8 mouse cellular contexts compared by ENCODE assay signal in the genomic region with DNA sequence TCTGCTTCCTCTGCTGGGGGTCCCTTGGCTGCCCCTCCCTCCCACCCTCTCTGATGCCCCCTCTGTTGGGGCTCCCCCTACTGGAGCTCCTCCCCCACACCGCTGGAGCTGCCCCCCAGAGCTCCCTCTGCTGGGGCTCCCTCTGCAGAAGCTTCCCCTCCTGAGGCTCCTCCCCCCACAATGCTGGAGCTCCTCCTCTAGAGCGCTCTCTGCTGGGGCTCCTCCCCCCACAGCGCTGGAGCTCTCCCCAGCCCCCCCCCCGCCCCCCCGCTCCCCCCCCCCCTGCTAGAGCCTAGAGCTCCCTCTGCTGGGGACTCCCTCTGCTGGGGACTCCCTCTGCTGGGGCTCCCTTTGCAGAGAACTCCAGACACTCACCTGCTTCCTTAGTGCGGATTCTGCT. TPM values are rescaled to one million over a fixed set of nuclear protein-coding genes. Genes with fewer than 3 reads are reported as not detected.
DNase-seq lines count a peak whose midpoint lies in the region; ATAC-seq lines count a peak whose summit lies in the region.

No protein-coding gene starts in this region.

- H3K9me3 ChIP-seq in midbrain, embryonic 11.5 days (ENCODE audit: control insufficient read depth, low read length), result no peaks in the 10 kb centered on the region
- H3K9me3 ChIP-seq in midbrain, embryonic 15.5 days, result no peaks in the 10 kb centered on the region
- no peaks in the 10 kb centered on the region for H3K9me3 ChIP-seq in forebrain, embryonic 16.5 days (ENCODE audit: control insufficient read depth, low read length)
- H3K9me3 ChIP-seq in liver, embryonic 16.5 days (replicated peaks; ENCODE audit: control insufficient read depth, low read length), result no peaks in the 10 kb centered on the region

- H3K4me3 ChIP-seq in midbrain, embryonic 11.5 days (ENCODE audit: low read depth, low read length), result no peak overlapping the region
- H3K4me3 ChIP-seq in midbrain, embryonic 15.5 days, result no peak overlapping the region
- no peak overlapping the region for H3K4me3 ChIP-seq in forebrain, embryonic 16.5 days (replicated peaks; ENCODE audit: low read length)
- no peak overlapping the region for H3K4me3 ChIP-seq in liver, embryonic 16.5 days (ENCODE audit: low read depth, low read length)

- peak; percentile 45 for ATAC-seq in midbrain, embryonic 11.5 days (ENCODE audit: low FRiP score)
- no peak for ATAC-seq in midbrain, embryonic 15.5 days (replicated peaks)
- peak; percentile 63; the same call in 1 of the 2 replicates for ATAC-seq in forebrain, embryonic 16.5 days
- peak; percentile 65 for ATAC-seq in liver, embryonic 16.5 days (ENCODE audit: low read depth)

- H3K27ac ChIP-seq in midbrain, embryonic 11.5 days (ENCODE audit: low read depth, low read length), result no peak overlapping the region
- no peak overlapping the region for H3K27ac ChIP-seq in midbrain, embryonic 15.5 days
- no peak overlapping the region for H3K27ac ChIP-seq in forebrain, embryonic 16.5 days (ENCODE audit: low read length)
- H3K27ac ChIP-seq in liver, embryonic 16.5 days (ENCODE audit: low read length), result no peak overlapping the region

- 20% methylated on average over 3 of the region's 6 CpGs for WGBS in midbrain, embryonic 11.5 days
- 13% methylated on average over 4 of the region's 6 CpGs for WGBS in midbrain, embryonic 15.5 days
- WGBS in forebrain, embryonic 16.5 days, result 24% methylated on average over 3 of the region's 6 CpGs
- WGBS in liver, embryonic 16.5 days (ENCODE audit: insufficient replicate concordance), result 19% methylated on average over 4 of the region's 6 CpGs

- H3K9ac ChIP-seq in midbrain, embryonic 11.5 days (ENCODE audit: low read length), result no peak overlapping the region
- no peak overlapping the region for H3K9ac ChIP-seq in midbrain, embryonic 15.5 days
- no peak overlapping the region for H3K9ac ChIP-seq in forebrain, embryonic 16.5 days (replicated peaks; ENCODE audit: low read depth, low read length)
- H3K9ac ChIP-seq in liver, embryonic 16.5 days (ENCODE audit: low read depth, low read length), result no peak overlapping the region

- H3K36me3 ChIP-seq in midbrain, embryonic 11.5 days (ENCODE audit: control insufficient read depth, insufficient read depth, low read length), result no peaks in the 10 kb centered on the region; the same call in 1 of the 2 replicates
- H3K36me3 ChIP-seq in midbrain, embryonic 15.5 days (replicated peaks), result peaks cover 5% of the 10 kb centered on the region; the same call in 1 of the 2 replicates
- peaks cover 22% of the 10 kb centered on the region for H3K36me3 ChIP-seq in forebrain, embryonic 16.5 days (ENCODE audit: control insufficient read depth, insufficient read depth)
- no peaks in the 10 kb centered on the region for H3K36me3 ChIP-seq in liver, embryonic 16.5 days (ENCODE audit: control insufficient read depth, insufficient read depth)

- no peak for DNase-seq in midbrain, embryonic 11.5 days (ENCODE audit: low spot score, missing footprints)
- DNase-seq in adrenal gland, postnatal 36 days, result peak; percentile 67 to 81
- DNase-seq in kidney, adult 18-20 months, result peak; percentile 50
- DNase-seq in right cerebral cortex, postnatal 14 days, result peak; percentile 66
- DNase-seq in frontal cortex, postnatal 36 days (ENCODE audit: low spot score in 2 of 2), result no peak

- H3K4me2 ChIP-seq in midbrain, embryonic 11.5 days, result no peak overlapping the region
- H3K4me2 ChIP-seq in midbrain, embryonic 15.5 days, result no peak overlapping the region
- no peak overlapping the region for H3K4me2 ChIP-seq in forebrain, embryonic 16.5 days (ENCODE audit: low read length)
- no peak overlapping the region for H3K4me2 ChIP-seq in liver, embryonic 16.5 days (ENCODE audit: low read depth, low read length)

- H3K27me3 ChIP-seq in midbrain, embryonic 11.5 days (ENCODE audit: control insufficient read depth, insufficient read depth, low read length), result no peaks in the 10 kb centered on the region
- H3K27me3 ChIP-seq in midbrain, embryonic 15.5 days (replicated peaks), result no peaks in the 10 kb centered on the region
- no peaks in the 10 kb centered on the region for H3K27me3 ChIP-seq in forebrain, embryonic 16.5 days (replicated peaks; ENCODE audit: control insufficient read depth, insufficient read depth, low read length)
- 0 out of 2 replicates have a peak, but pooled peaks cover 3% of the 10 kb centered on the region for H3K27me3 ChIP-seq in liver, embryonic 16.5 days (ENCODE audit: control insufficient read depth, insufficient read depth, low read depth, low read length)

- H3K4me1 ChIP-seq in midbrain, embryonic 11.5 days (ENCODE audit: control insufficient read depth, insufficient read depth, low read length), result no peaks in the 10 kb centered on the region
- H3K4me1 ChIP-seq in midbrain, embryonic 15.5 days, result peaks cover 8% of the 10 kb centered on the region; the same call in 1 of the 2 replicates
- H3K4me1 ChIP-seq in forebrain, embryonic 16.5 days (replicated peaks; ENCODE audit: control insufficient read depth, insufficient read depth, low read length), result peaks cover 4% of the 10 kb centered on the region
- H3K4me1 ChIP-seq in liver, embryonic 16.5 days (ENCODE audit: control insufficient read depth, low read depth, low read length), result peaks cover 2% of the 10 kb centered on the region; the same call in 1 of the 2 replicates

RNA-seq across cellular contexts. Expression of gene Tmem81, which starts 14.7 kb away (rescaled TPM):
- 0.86 and 1.5 TPM in 2 replicates for polyA plus RNA-seq in midbrain, embryonic 11.5 days (2014; fragmentation: Nextera tagmentation; extraction: Ambion mirVana)
- 0.99 and 1.0 TPM in 2 replicates for polyA plus RNA-seq in midbrain, embryonic 15.5 days (2015; fragmentation: Nextera tagmentation; extraction: Ambion mirVana)
- total RNA-seq in adrenal gland, postnatal 36 days (2021), result 1 to 10 TPM; 3.1 to 3.9 TPM
- 0.77 and 1.6 TPM in 2 replicates for polyA plus RNA-seq in forebrain, embryonic 16.5 days (2015; fragmentation: Nextera tagmentation; extraction: Ambion mirVana)
- 0.62 and 0.92 TPM in 2 replicates for polyA plus RNA-seq in liver, embryonic 16.5 days (2015; fragmentation: Nextera tagmentation; extraction: Ambion mirVana)

RNA-seq across cellular contexts. Expression of gene Cntn2, which starts 22.3 kb away (rescaled TPM):
- 30.9 and 31.4 TPM in 2 replicates for polyA plus RNA-seq in midbrain, embryonic 11.5 days (2014; fragmentation: Nextera tagmentation; extraction: Ambion mirVana)
- 38.9 and 44.0 TPM in 2 replicates for polyA plus RNA-seq in midbrain, embryonic 15.5 days (2015; fragmentation: Nextera tagmentation; extraction: Ambion mirVana)
- not detected for total RNA-seq in adrenal gland, postnatal 36 days (2021)
- 134 and 147 TPM in 2 replicates for polyA plus RNA-seq in forebrain, embryonic 16.5 days (2015; fragmentation: Nextera tagmentation; extraction: Ambion mirVana)
- 0.02 and 0.05 TPM in 2 replicates for polyA plus RNA-seq in liver, embryonic 16.5 days (2015; fragmentation: Nextera tagmentation; extraction: Ambion mirVana)

RNA-seq across cellular contexts. Expression of gene Rbbp5, which starts 43.6 kb away (rescaled TPM):
- polyA plus RNA-seq in midbrain, embryonic 11.5 days (2014; fragmentation: Nextera tagmentation; extraction: Ambion mirVana), result 65.2 and 65.9 TPM in 2 replicates
- 46.5 and 50.3 TPM in 2 replicates for polyA plus RNA-seq in midbrain, embryonic 15.5 days (2015; fragmentation: Nextera tagmentation; extraction: Ambion mirVana)
- 10 to 100 TPM; 36.5 to 39.2 TPM for total RNA-seq in adrenal gland, postnatal 36 days (2021)
- polyA plus RNA-seq in forebrain, embryonic 16.5 days (2015; fragmentation: Nextera tagmentation; extraction: Ambion mirVana), result 55.4 and 59.0 TPM in 2 replicates
- polyA plus RNA-seq in liver, embryonic 16.5 days (2015; fragmentation: Nextera tagmentation; extraction: Ambion mirVana), result 21.5 and 22.7 TPM in 2 replicates

Comparison
In these comparisons a context has a peak if more than half of its experiments do, and no peak if none do; other contexts are left out.
1. DNase-seq: peak in adrenal gland, postnatal 36 days (2 of 2), kidney, adult 18-20 months (single experiment) and right cerebral cortex, postnatal 14 days (single experiment); none in midbrain, embryonic 11.5 days (single experiment) and frontal cortex, postnatal 36 days (0 of 2).
2. RNA of gene Cntn2, which starts 22.3 kb away (polyA plus RNA-seq): 134 to 147 TPM in forebrain, embryonic 16.5 days, 38.9 to 44.0 TPM in midbrain, embryonic 15.5 days and 30.9 to 31.4 TPM in midbrain, embryonic 11.5 days; 0.02 to 0.05 TPM in liver, embryonic 16.5 days; every median in the first group is over 10 times any median in the second.